Comparison of ENCODE assay signal across 8 mouse cellular contexts in the genomic region with DNA sequence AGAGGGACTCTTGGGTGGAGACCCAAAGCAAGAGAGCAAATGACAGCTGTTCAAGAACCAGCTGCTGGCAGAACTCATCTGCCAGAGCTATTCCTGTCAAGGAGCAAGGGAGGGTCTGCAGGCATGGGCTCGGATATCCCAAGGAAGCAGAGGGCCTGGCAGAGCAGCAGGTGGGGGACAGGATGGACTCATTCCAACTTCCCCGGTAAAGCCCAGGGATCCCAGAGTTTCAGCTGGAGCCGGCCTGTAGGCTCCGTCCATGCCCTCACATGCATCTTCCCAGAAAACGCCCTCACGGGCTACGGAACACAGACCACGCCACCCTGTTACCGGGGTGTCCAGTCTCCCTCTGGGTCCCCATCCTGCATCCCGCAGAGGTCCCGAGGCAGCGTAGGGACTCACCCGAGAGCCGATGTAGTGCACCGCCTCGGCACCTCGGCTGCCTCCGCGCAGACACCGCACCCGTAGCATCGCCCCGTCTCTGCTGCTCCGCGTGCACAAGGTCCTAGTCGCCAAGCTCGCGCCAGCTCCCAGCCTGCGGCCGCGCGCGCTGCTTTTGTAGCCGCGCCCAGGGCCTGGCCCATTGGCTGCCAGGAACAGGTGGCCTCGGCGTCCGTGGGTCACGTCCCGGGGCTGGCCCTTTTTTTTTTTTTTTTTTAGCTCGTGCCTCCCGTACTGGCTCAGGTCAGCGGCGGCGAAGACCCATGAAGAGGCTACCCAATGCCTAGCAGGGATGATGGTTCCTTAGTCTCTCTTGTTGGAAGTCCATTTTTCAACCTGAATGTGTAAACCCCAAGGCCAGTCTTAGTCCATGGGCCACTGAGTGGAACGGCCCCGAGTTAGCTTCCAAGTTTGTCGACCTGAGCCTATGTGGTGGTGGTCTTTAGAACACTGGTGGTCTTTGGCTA. TPM values are rescaled to one million over a fixed set of nuclear protein-coding genes. Genes with fewer than 3 reads are reported as not detected.
DNase-seq lines count a peak whose midpoint lies in the region; ATAC-seq lines count a peak whose summit lies in the region.

A gene (minus strand): TSS at position 558 of the 908 bp plus-strand sequence.

- peak within 1 kb of the TSS; percentile 77 for H3K4me2 ChIP-seq in heart, embryonic 11.5 days
- peak within 1 kb of the TSS; percentile 91 for H3K4me2 ChIP-seq in kidney, embryonic 14.5 days (replicated peaks; ENCODE audit: low read depth, low read length)
- H3K4me2 ChIP-seq in limb, embryonic 15.5 days, result peak within 1 kb of the TSS; percentile 84
- peak within 1 kb of the TSS; percentile 68 for H3K4me2 ChIP-seq in midbrain, embryonic 15.5 days

- DNase-seq in A20 (ENCODE audit: low read depth, low spot score), result peak; percentile 94
- DNase-seq in brain, adult 2 months (ENCODE audit: low read depth, low spot score), result peak; percentile 93
- DNase-seq in spleen, adult 18-20 months, result peak; percentile 14 to 24

- ATAC-seq in heart, embryonic 11.5 days (replicated peaks; ENCODE audit: insufficient number of reproducible peaks, low FRiP score, low TSS enrichment), result peak; percentile 73
- ATAC-seq in kidney, embryonic 14.5 days (ENCODE audit: low FRiP score, low TSS enrichment), result peak; percentile 97
- ATAC-seq in limb, embryonic 15.5 days (ENCODE audit: insufficient number of reproducible peaks, low FRiP score, low TSS enrichment, low read depth), result peak; percentile 84
- peak; percentile 99 for ATAC-seq in midbrain, embryonic 15.5 days (replicated peaks)

- peaks cover 9% of the 10 kb centered on the region for H3K27me3 ChIP-seq in erythroblast, embryonic 14.5 days (ENCODE audit: control insufficient read depth)
- H3K27me3 ChIP-seq in heart, embryonic 11.5 days (ENCODE audit: control insufficient read depth, insufficient read depth, low read length), result peaks cover 10% of the 10 kb centered on the region; the same call in 1 of the 2 replicates
- peaks cover 7% of the 10 kb centered on the region; the same call in 1 of the 2 replicates for H3K27me3 ChIP-seq in kidney, embryonic 14.5 days (ENCODE audit: control insufficient read depth, insufficient read depth, low read length)
- peaks cover 16% of the 10 kb centered on the region for H3K27me3 ChIP-seq in limb, embryonic 15.5 days
- no peaks in the 10 kb centered on the region for H3K27me3 ChIP-seq in midbrain, embryonic 15.5 days (replicated peaks)

- no peak within 1 kb of the TSS for H3K27ac ChIP-seq in heart, embryonic 11.5 days (ENCODE audit: low read depth, low read length)
- no peak within 1 kb of the TSS for H3K27ac ChIP-seq in kidney, embryonic 14.5 days (ENCODE audit: low read depth, low read length)
- H3K27ac ChIP-seq in limb, embryonic 15.5 days, result 0 out of 2 replicates have a peak within 1 kb of the TSS, but pooled peaks have one; percentile 50
- no peak within 1 kb of the TSS for H3K27ac ChIP-seq in midbrain, embryonic 15.5 days

- peak within 1 kb of the TSS; percentile 70 for H3K9ac ChIP-seq in heart, embryonic 11.5 days (ENCODE audit: low read depth, low read length)
- H3K9ac ChIP-seq in kidney, embryonic 14.5 days (ENCODE audit: low read depth, low read length), result peak within 1 kb of the TSS; percentile 60
- H3K9ac ChIP-seq in limb, embryonic 15.5 days, result peak within 1 kb of the TSS; percentile 42
- H3K9ac ChIP-seq in midbrain, embryonic 15.5 days, result peak within 1 kb of the TSS; percentile 75

- H3K4me3 ChIP-seq in erythroblast, embryonic 14.5 days (replicated peaks), result peak within 1 kb of the TSS; percentile 50
- H3K4me3 ChIP-seq in heart, embryonic 11.5 days (ENCODE audit: low read depth, low read length), result peak within 1 kb of the TSS; percentile 61
- peak within 1 kb of the TSS; percentile 53 for H3K4me3 ChIP-seq in kidney, embryonic 14.5 days (ENCODE audit: low read length)
- peak within 1 kb of the TSS; percentile 48 for H3K4me3 ChIP-seq in limb, embryonic 15.5 days
- peak within 1 kb of the TSS; percentile 53 for H3K4me3 ChIP-seq in midbrain, embryonic 15.5 days

- 4% methylated on average over 48 of the region's 48 CpGs for WGBS in heart, embryonic 11.5 days (ENCODE audit: insufficient replicate concordance)
- 3% methylated on average over 48 of the region's 48 CpGs for WGBS in kidney, embryonic 14.5 days
- WGBS in limb, embryonic 15.5 days, result 2% methylated on average over 48 of the region's 48 CpGs
- WGBS in midbrain, embryonic 15.5 days, result 2% methylated on average over 48 of the region's 48 CpGs

- no peaks in the 10 kb centered on the region for H3K9me3 ChIP-seq in erythroblast, embryonic 14.5 days (ENCODE audit: control insufficient read depth, low read length)
- no peaks in the 10 kb centered on the region for H3K9me3 ChIP-seq in heart, embryonic 11.5 days (replicated peaks; ENCODE audit: control insufficient read depth, low read length)
- H3K9me3 ChIP-seq in kidney, embryonic 14.5 days (ENCODE audit: control insufficient read depth, low read length), result no peaks in the 10 kb centered on the region
- no peaks in the 10 kb centered on the region for H3K9me3 ChIP-seq in limb, embryonic 15.5 days
- H3K9me3 ChIP-seq in midbrain, embryonic 15.5 days, result no peaks in the 10 kb centered on the region

- H3K4me1 ChIP-seq in erythroblast, embryonic 14.5 days (ENCODE audit: control insufficient read depth), result peaks cover 4% of the 10 kb centered on the region; the same call in 1 of the 2 replicates
- no peaks in the 10 kb centered on the region for H3K4me1 ChIP-seq in heart, embryonic 11.5 days (ENCODE audit: control insufficient read depth, insufficient read depth, low read length)
- H3K4me1 ChIP-seq in kidney, embryonic 14.5 days (ENCODE audit: control insufficient read depth, insufficient read depth, low read length), result no peaks in the 10 kb centered on the region
- peaks cover 9% of the 10 kb centered on the region for H3K4me1 ChIP-seq in limb, embryonic 15.5 days
- H3K4me1 ChIP-seq in midbrain, embryonic 15.5 days, result peaks cover 3% of the 10 kb centered on the region; the same call in 1 of the 2 replicates

- H3K36me3 ChIP-seq in erythroblast, embryonic 14.5 days (ENCODE audit: control insufficient read depth), result no peaks in the 10 kb centered on the region
- H3K36me3 ChIP-seq in heart, embryonic 11.5 days (ENCODE audit: control insufficient read depth, insufficient read depth, low read length), result no peaks in the 10 kb centered on the region
- no peaks in the 10 kb centered on the region for H3K36me3 ChIP-seq in kidney, embryonic 14.5 days (ENCODE audit: control insufficient read depth, insufficient read depth, low read length)
- no peaks in the 10 kb centered on the region for H3K36me3 ChIP-seq in limb, embryonic 15.5 days
- no peaks in the 10 kb centered on the region for H3K36me3 ChIP-seq in midbrain, embryonic 15.5 days (replicated peaks)

RNA-seq across cellular contexts. Expression of the gene that starts here (rescaled TPM):
- 0.09 and 0.13 TPM in 2 replicates for polyA plus RNA-seq in erythroblast, embryonic 14.5 days (2012)
- polyA plus RNA-seq in heart, embryonic 11.5 days (2014; fragmentation: Nextera tagmentation; extraction: Ambion mirVana), result 26.6 and 33.6 TPM in 2 replicates
- 10.0 and 14.5 TPM in 2 replicates for polyA plus RNA-seq in kidney, embryonic 14.5 days (2014; fragmentation: Nextera tagmentation; extraction: Ambion mirVana)
- 40.2 and 90.6 TPM in 2 replicates for polyA plus RNA-seq in limb, embryonic 15.5 days (2015; fragmentation: Nextera tagmentation; extraction: Ambion mirVana)
- 36.8 and 43.0 TPM in 2 replicates for polyA plus RNA-seq in midbrain, embryonic 15.5 days (2015; fragmentation: Nextera tagmentation; extraction: Ambion mirVana)

Comparison
In these comparisons a context has a peak if more than half of its experiments do, and no peak if none do; other contexts are left out.
1. DNase-seq: peak in every context shown above with its lines; median percentile 94 in A20; 93 in brain, adult 2 months; 19 in spleen, adult 18-20 months.